Mouse (Mus musculus): ENCODE measurements around the gene Timm17a.

Gene Timm17a

DNA sequence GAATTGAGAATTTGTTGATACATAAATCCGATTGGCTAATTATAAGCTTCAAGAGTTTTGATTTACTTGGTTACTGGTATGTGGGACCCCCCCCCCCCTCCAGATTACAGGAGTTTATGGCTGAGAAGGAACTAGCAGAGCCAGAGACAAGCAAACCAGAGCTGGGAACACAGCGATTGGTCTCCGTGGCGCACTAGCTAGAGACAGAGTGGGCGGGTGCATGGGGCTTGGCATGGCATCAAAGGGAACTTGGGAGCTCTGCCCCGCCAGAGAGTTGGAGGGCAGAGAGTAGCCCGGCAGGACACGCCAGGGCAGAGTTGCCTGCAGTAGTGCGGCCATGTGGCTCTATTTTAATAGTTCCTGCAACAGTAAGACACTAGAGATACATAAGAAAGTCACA lies 32.9 kb downstream of the Timm17a start:
- peak; percentile 64 for DNase-seq (ENCODE audit: low spot score)

- no peak for DNase-seq (ENCODE audit: low spot score)
Measured at GRCm38 (mm10) chr1:135271371-135271770, 42.2 kb downstream of the Timm17a start.

GRCm38 (mm10) chr1:135267663-135268446 lies 45.7 kb downstream of the Timm17a start:
- no peak for DNase-seq (ENCODE audit: low spot score)

- DNase-seq (ENCODE audit: low spot score): no peak
Measured at GRCm38 (mm10) chr1:135265834-135266233, 47.7 kb downstream of the Timm17a start.

- no peak for DNase-seq (ENCODE audit: low spot score)
Measured at GRCm38 (mm10) chr1:135263316-135263715, 50.3 kb downstream of the Timm17a start.

GRCm38 (mm10) chr1:135262329-135262728 lies 51.2 kb downstream of the Timm17a start:
- no peak for DNase-seq (ENCODE audit: low spot score)

DNA sequence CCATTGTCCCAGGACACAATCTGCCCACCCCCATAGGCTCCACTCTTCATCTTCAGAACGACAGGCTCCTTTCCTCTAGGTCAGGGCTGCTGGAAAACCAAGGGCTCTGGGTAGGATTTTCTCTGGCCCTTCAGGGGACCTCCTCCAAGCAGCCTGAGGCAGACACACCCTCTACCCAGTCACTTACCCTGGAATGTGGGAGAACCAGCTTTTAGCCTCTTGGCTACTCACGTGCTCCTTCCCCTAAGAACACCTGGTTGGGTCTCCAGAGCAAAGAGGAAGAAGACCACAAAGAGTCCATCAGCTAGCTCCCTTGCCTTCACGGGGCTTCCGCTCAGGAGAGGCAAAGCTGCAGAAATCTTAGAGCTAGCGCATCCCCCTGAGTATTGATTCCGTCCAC lies 52.6 kb downstream of the Timm17a start:
- no peak for DNase-seq (ENCODE audit: low spot score)

GRCm38 (mm10) chr1:135259128-135259436 lies 54.5 kb downstream of the Timm17a start:
- DNase-seq (ENCODE audit: low spot score): peak; percentile 62

GRCm38 (mm10) chr1:135258380-135259127 lies 55.0 kb downstream of the Timm17a start, which contains the start of gene Elf3:
Gene Elf3 (minus strand): TSS chr1:135258568.
- peak; percentile 62 for DNase-seq (ENCODE audit: low spot score)

DNA sequence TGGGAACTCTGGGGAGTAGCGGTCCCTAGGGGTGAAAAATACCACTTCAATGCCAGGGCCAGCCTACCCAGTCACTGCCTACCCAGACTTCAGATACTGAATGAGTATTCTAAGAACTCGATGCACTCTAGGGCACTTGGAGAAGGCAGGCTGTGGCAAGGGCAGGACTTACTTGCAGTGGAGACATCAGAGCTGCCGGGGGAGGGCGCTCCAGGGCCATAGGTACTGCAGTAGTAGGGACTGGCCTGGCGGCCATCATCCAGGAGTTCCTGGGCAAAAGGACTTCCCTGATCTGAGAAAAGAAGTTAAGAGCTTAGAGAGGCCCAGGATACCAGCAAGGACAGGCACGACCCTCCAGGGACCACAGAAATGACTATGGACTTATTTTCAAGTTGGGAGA lies 57.3 kb downstream of the Timm17a start:
- peak; percentile 40 for DNase-seq (ENCODE audit: low spot score)

DNA sequence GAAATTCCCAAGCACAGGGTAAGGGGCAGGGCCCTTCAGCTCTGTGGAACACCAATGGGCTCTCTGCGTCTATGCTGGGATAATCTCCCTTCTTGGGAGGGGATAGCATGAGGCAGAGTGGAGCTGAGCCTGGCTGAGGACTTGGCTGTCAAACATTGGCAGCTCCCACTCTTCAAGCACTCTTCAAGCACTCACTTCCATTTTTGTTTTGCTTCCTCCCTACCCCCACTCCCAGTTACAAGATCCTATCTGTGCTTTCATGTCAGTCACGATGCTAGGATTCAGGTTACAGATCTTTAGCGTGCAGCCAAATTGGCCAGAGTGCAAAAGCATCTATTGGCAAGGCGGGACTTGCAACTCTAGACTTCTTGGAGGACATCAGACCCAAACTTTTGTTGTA lies 60.7 kb downstream of the Timm17a start:
- DNase-seq (ENCODE audit: low spot score): no peak

DNA sequence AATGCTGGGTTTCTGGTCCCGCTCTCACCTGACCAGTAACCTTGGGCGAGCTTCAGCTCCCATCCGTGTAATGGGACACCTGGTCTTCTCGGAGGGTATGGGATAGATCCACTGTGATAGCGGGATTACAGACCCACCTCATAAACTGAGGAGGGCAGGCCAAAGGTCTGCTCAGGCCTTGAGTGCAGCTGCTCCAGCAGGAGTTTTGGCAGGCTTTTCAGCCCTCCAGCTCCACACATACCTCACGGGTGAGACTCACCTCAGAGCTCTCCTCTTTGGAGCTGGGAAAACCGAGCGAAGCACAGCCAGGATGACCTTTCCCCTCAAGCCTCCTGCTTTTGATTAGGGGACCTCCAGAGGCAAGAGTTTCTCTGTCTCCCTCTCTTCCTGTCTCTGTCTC lies 62.2 kb downstream of the Timm17a start:
- DNase-seq (ENCODE audit: low spot score): no peak

DNA sequence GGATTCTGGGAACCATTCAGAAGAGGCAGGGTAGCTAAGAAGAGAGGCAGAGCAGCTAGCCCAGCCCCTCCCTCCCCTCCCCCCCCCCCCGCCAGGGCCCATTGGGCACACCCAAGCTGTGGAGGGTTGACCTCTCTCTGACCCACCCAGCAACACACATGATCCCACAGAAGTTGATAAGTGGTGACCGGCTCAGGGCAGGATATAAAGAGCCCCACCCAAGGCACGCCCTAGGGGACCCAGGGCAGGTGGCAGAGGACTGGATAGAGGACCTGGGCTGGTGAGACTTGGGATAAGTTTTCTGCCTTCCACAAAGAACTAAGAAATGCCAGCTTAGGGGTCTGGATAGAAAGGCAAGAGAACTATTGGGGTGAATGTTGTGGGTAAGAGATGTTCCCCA lies 62.9 kb downstream of the Timm17a start:
- no peak for DNase-seq (ENCODE audit: low spot score)

GRCm38 (mm10) chr1:135248434-135248850 lies 65.1 kb downstream of the Timm17a start:
- peak; percentile 57 for DNase-seq (ENCODE audit: low spot score)
